In the genomic region with DNA sequence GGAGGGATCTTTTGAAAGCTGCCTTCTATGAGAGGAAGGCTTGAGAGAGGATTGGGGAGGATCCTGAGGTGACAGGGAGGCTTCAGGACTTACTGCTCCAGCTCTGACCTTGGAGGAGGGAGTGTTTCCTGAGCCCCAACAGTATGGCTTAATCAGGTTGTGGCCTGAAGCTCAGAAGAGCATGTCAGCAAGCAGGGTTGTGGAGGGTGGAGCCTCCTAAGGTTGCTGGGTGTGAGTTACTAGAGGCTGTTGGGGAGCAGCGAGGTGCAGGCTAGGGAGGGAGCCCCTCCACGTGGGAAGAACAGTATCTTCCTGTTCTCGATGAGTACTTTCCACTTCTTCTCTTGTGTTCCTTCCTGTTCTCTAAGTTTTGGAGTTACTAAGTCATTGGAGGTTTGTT, we compare ENCODE assay signal across 21 mouse cellular contexts. TPM values are rescaled to one million over a fixed set of nuclear protein-coding genes. Genes with fewer than 3 reads are reported as not detected.
A peak's percentile ranks its signal among the peaks of the same experiment; 100 is the strongest.
DNase-seq lines count a peak whose midpoint lies in the region; ATAC-seq and TF ChIP-seq lines count a peak whose summit lies in the region.
"Had no signal": no experiment of that assay in that cellular context is flagged by ENCODE, and none has a peak within 500 bp of the region (broad histone marks: within the 10 kb centered on the region; RNA-seq: fewer than 3 reads in every experiment).

No protein-coding gene starts in this region.

- no peaks in the 10 kb centered on the region for H3K9me3 ChIP-seq in kidney, postnatal 0 days (replicated peaks; ENCODE audit: low read length)
- no peaks in the 10 kb centered on the region for H3K9me3 ChIP-seq in intestine, postnatal 0 days (ENCODE audit: control insufficient read depth)
- H3K9me3 ChIP-seq: hindbrain, embryonic 10.5 days; limb, embryonic 10.5 days; midbrain, embryonic 12.5 days; neural tube, embryonic 15.5 days had no signal

- H3K79me2 ChIP-seq in heart, adult 2 months (replicated peaks; ENCODE audit: control insufficient read depth, insufficient read depth, low read length), result no peaks in the 10 kb centered on the region

- no peaks in the 10 kb centered on the region for H3K27me3 ChIP-seq in heart, adult 2 months (ENCODE audit: control insufficient read depth, insufficient read depth, low read length)
- no peaks in the 10 kb centered on the region for H3K27me3 ChIP-seq in kidney, postnatal 0 days (ENCODE audit: insufficient read depth, low read length)
- H3K27me3 ChIP-seq in intestine, postnatal 0 days (replicated peaks; ENCODE audit: control insufficient read depth, insufficient read depth, low read length), result no peaks in the 10 kb centered on the region
- no peaks in the 10 kb centered on the region for H3K27me3 ChIP-seq in small intestine, adult 2 months (ENCODE audit: control insufficient read depth, insufficient read depth, low read length)
- H3K27me3 ChIP-seq: midbrain, embryonic 12.5 days; neural tube, embryonic 15.5 days had no signal

- 23% methylated on average over 3 of the region's 3 CpGs for WGBS in heart, adult 2 months
- WGBS in kidney, postnatal 0 days, result 17% methylated on average over 3 of the region's 3 CpGs
- 24% methylated on average over 3 of the region's 3 CpGs for WGBS in intestine, postnatal 0 days
- 56% methylated on average over 3 of the region's 3 CpGs for WGBS in small intestine, adult 2 months

- no peak for TF ChIP-seq EP300 in heart, adult 2 months (IDR thresholded peaks at IDR 0.05; ENCODE audit: insufficient read depth, low read depth, low read length)

- no peak for TF ChIP-seq CTCF in heart, adult 2 months (IDR thresholded peaks at IDR 0.05)
- no peak for TF ChIP-seq CTCF in kidney, postnatal 0 days (IDR thresholded peaks at IDR 0.05; ENCODE audit: low read depth)
- no peak for TF ChIP-seq CTCF in intestine, postnatal 0 days (IDR thresholded peaks at IDR 0.05; ENCODE audit: low read depth)
- no peak for TF ChIP-seq CTCF in small intestine, adult 2 months (IDR thresholded peaks at IDR 0.05; ENCODE audit: extremely low read depth, insufficient read length, insufficient replicate concordance, low read depth, low read length)

- no peaks in the 10 kb centered on the region for H3K36me3 ChIP-seq in heart, adult 2 months (ENCODE audit: control insufficient read depth, insufficient read depth, low read length)
- no peaks in the 10 kb centered on the region for H3K36me3 ChIP-seq in kidney, postnatal 0 days (ENCODE audit: insufficient read depth, low read length)
- peaks cover 2% of the 10 kb centered on the region; the same call in 1 of the 2 replicates for H3K36me3 ChIP-seq in intestine, postnatal 0 days (ENCODE audit: control insufficient read depth, insufficient read depth)
- peaks cover 4% of the 10 kb centered on the region for H3K36me3 ChIP-seq in small intestine, adult 2 months (ENCODE audit: control insufficient read depth, insufficient read depth, low read length)
- H3K36me3 ChIP-seq: midbrain, embryonic 12.5 days; neural tube, embryonic 15.5 days had no signal

- no peak for TF ChIP-seq POLR2A in heart, adult 2 months (IDR thresholded peaks at IDR 0.05; ENCODE audit: insufficient read depth, low read depth, low read length)
- TF ChIP-seq POLR2A in small intestine, adult 2 months (IDR thresholded peaks at IDR 0.05; ENCODE audit: low read depth, low read length), result no peak

- H3K9ac ChIP-seq in heart, adult 2 months (ENCODE audit: low read depth, low read length), result no peak overlapping the region
- no peak overlapping the region for H3K9ac ChIP-seq in kidney, postnatal 0 days (ENCODE audit: low read depth, low read length)
- H3K9ac ChIP-seq in intestine, postnatal 0 days (ENCODE audit: low read depth, low read length), result no peak overlapping the region
- H3K9ac ChIP-seq: midbrain, embryonic 12.5 days; neural tube, embryonic 15.5 days had no signal

- peaks cover 36% of the 10 kb centered on the region for H3K4me1 ChIP-seq in heart, adult 2 months (ENCODE audit: control insufficient read depth, insufficient read depth, low read length)
- H3K4me1 ChIP-seq in kidney, postnatal 0 days (replicated peaks; ENCODE audit: insufficient read depth, low read length), result peaks cover 20% of the 10 kb centered on the region
- peaks cover 7% of the 10 kb centered on the region for H3K4me1 ChIP-seq in intestine, postnatal 0 days (replicated peaks; ENCODE audit: control insufficient read depth, insufficient read depth, low read length)
- H3K4me1 ChIP-seq in small intestine, adult 2 months (ENCODE audit: control insufficient read depth, insufficient read depth, insufficient read length, low read length), result peaks cover 46% of the 10 kb centered on the region

- peak overlapping the region; percentile 7; the same call in 1 of the 2 replicates for H3K27ac ChIP-seq in heart, adult 2 months
- peak overlapping the region; percentile 47; the same call in 1 of the 2 replicates for H3K27ac ChIP-seq in kidney, postnatal 0 days
- peak overlapping the region; percentile 30; the same call in 1 of the 2 replicates for H3K27ac ChIP-seq in intestine, postnatal 0 days (ENCODE audit: low read depth, low read length)
- H3K27ac ChIP-seq in small intestine, adult 2 months (ENCODE audit: insufficient read depth, low read depth, low read length), result peak overlapping the region; percentile 33; the same call in 1 of the 2 replicates
- H3K27ac ChIP-seq: embryonic facial prominence, embryonic 10.5 days; hindbrain, embryonic 10.5 days; limb, embryonic 10.5 days; midbrain, embryonic 12.5 days; neural tube, embryonic 15.5 days had no signal

- DNase-seq in heart, adult 2 months, result no peak
- no peak for DNase-seq in heart, postnatal 36 days
- no peak for DNase-seq in kidney, postnatal 0 days (ENCODE audit: low spot score)
- DNase-seq in kidney, postnatal 14 days, result no peak
- DNase-seq in frontal cortex, postnatal 36 days (ENCODE audit: low spot score in 2 of 2), result no peak
- no peak for DNase-seq in adrenal gland, adult 2 months
- DNase-seq: adrenal gland, postnatal 25 days; cerebellum, adult 8-10 months; cerebellum, postnatal 36 days; kidney, adult 18-20 months had no signal

- no peak overlapping the region for H3K4me2 ChIP-seq in kidney, postnatal 0 days (ENCODE audit: low read length)
- no peak overlapping the region for H3K4me2 ChIP-seq in intestine, postnatal 0 days (replicated peaks; ENCODE audit: low read depth)
- H3K4me2 ChIP-seq: heart, embryonic 11.5 days; midbrain, embryonic 12.5 days; neural tube, embryonic 15.5 days had no signal

- no peak; the same call in 1 of the 2 replicates for ATAC-seq in kidney, postnatal 0 days (replicated peaks; ENCODE audit: low FRiP score, low read depth)
- no peak for ATAC-seq in intestine, postnatal 0 days
- ATAC-seq: CD4-positive, CD25-positive, alpha-beta regulatory T cell, adult 4 months; hindbrain, embryonic 16.5 days; lung, postnatal 0 days had no signal

- intact Hi-C loops in heart, adult 2 months (cut with DNase I), result no loop called here
- intact Hi-C loops in heart, postnatal 36 days (cut with DNase I), result no loop called here

- no peak overlapping the region for H3K4me3 ChIP-seq in heart, adult 2 months
- no peak overlapping the region for H3K4me3 ChIP-seq in kidney, postnatal 0 days (replicated peaks; ENCODE audit: low read depth, low read length)
- H3K4me3 ChIP-seq in intestine, postnatal 0 days (ENCODE audit: low read depth, low read length), result no peak overlapping the region
- H3K4me3 ChIP-seq in small intestine, adult 2 months (ENCODE audit: low read depth, low read length), result no peak overlapping the region
- H3K4me3 ChIP-seq: embryonic facial prominence, embryonic 10.5 days; hindbrain, embryonic 10.5 days; limb, embryonic 10.5 days; midbrain, embryonic 12.5 days; neural tube, embryonic 15.5 days had no signal

RNA-seq across cellular contexts. Expression of gene Galnt10, which starts 32.0 kb away (rescaled TPM):
- 1 to 10 TPM; 5.6 to 8.7 TPM for total RNA-seq in heart, adult 2 months (2021)
- 5.2 and 5.5 TPM in 2 replicates for polyA plus RNA-seq in heart, adult 2 months (2012; rRNA removed)
- 1 to 10 TPM; 6.7 to 9.2 TPM for total RNA-seq in heart, postnatal 36 days (2021)
- polyA plus RNA-seq in kidney, postnatal 0 days (2015; fragmentation: Nextera tagmentation; extraction: Ambion mirVana), result 18.4 and 19.2 TPM in 2 replicates
- polyA plus RNA-seq in intestine, postnatal 0 days (2015; fragmentation: Nextera tagmentation; extraction: Ambion mirVana), result 19.8 and 22.5 TPM in 2 replicates
- 21.6 and 37.0 TPM in 2 replicates for polyA plus RNA-seq in small intestine, adult 2 months (2012; rRNA removed)
- total RNA-seq in adrenal gland, adult 2 months (2021), result 10 to 100 TPM; 50.2 to 54.5 TPM
- polyA plus RNA-seq in adrenal gland, adult 2 months (2012; rRNA removed), result 23.7 and 33.8 TPM in 2 replicates
